Mouse (Mus musculus) adipose tissue, adult 10 weeks (tissue): ENCODE data around the gene Xrcc5. TPM values are rescaled to one million over a fixed set of nuclear protein-coding genes. Genes with fewer than 3 reads are reported as not detected.

Experiments
- polyA plus RNA-seq: library from polyadenylated mRNA; stranded (reverse); fragments of 350-450 nt; fragmentation: Illumina TruSeq; extraction: RNeasy Lipid Tissue Mini Kit (QIAGEN cat#74804); gene quantifications from one replicate; pipeline ENCODE4 v1.2.3, GENCODE M21; 2014; ENCODE audit warnings: low read depth, low replicate concordance

The Xrcc5 gene
- polyA plus RNA-seq = 18.4 TPM

DNA sequence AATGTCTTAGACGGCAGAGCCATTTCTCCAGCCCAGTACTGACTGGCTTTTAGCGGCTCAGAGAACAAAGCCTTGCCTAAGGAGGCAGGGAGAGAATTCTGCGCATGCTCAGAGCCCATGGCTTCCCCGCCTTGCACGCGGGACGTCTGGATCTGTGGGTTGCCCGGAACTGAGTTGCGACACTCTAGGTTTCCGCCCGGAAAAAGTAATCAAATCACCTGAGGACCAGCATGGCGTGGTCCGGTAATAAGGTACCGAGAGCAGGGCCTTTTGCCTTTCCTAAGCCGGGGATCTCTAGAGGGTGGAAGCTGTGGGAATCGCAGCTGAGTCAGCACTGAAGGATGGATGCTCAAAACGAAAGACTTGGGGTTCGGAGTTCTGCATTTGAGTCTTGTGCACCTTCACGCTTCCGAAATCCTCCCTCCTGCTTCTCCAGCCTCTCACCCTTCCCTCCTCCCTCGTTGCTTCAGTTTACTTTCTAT is at the start of gene Xrcc5:
Xrcc5 (plus strand) TSS at position 105 of the 482 bp plus-strand sequence.

DNA sequence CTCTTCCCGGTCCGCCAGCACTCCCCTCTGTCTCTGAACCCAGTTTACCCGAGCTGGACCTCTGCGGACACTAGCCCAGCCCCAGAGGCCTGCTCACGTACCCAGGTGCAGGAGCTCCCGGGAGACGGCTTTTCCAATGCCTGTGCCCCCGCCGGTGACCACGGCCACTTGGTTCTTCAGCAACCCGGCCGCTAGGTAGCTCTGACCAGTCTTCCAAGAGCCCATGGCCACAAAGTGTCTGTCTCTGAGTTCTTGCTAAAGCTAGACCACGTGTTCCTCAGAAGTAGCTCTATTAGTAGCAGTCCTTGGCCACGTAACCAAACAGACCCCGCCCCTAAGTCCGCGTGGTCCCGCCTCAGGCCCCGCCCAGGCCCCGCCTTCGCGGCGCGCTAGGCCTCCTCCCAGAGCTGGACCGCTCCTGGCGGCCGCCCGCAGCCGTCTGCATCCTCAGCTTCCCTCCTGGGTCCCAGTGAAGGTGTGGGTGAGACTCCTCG is 23.2 kb upstream of the Xrcc5 start, which contains the start of the genes Pecr and Tmem169:
Pecr (minus strand) TSS at position 323 of the 494 bp plus-strand sequence.
Tmem169 (plus strand) TSS at position 378 of the 494 bp plus-strand sequence.

Other genes with a start within 250 kb of the Xrcc5 start
- gene Mreg, start 95.1 kb upstream of the Xrcc5 start, polyA plus RNA-seq = 0.51 TPM
- gene Pecr, start 23.1 kb upstream of the Xrcc5 start, polyA plus RNA-seq = 21.2 TPM
- not detected for gene Tmem169, start 23.1 kb upstream of the Xrcc5 start, polyA plus RNA-seq
- gene March4, start 229.5 kb downstream of the Xrcc5 start, polyA plus RNA-seq = 0.19 TPM